In genomic region chr19:58550916-58551315, GRCm38 (mm10) we compare ENCODE assay signal across 44 mouse cellular contexts. TPM values are rescaled to one million over a fixed set of nuclear protein-coding genes. Genes with fewer than 3 reads are reported as not detected.
"Had no signal": no experiment of that assay in that cellular context is flagged by ENCODE, and none has a peak within 500 bp of the region (broad histone marks: within the 10 kb centered on the region; RNA-seq: fewer than 3 reads in every experiment).

No protein-coding gene starts in this region.

- H3K9ac ChIP-seq: limb, embryonic 12.5 days; limb, embryonic 13.5 days; limb, embryonic 15.5 days; liver, embryonic 12.5 days; liver, embryonic 13.5 days; liver, embryonic 14.5 days; liver, embryonic 15.5 days; liver, postnatal 0 days; lung, embryonic 14.5 days; lung, embryonic 15.5 days; midbrain, embryonic 12.5 days; midbrain, embryonic 13.5 days; midbrain, embryonic 15.5 days had no signal

- ATAC-seq: liver, embryonic 12.5 days; liver, postnatal 0 days; lung, postnatal 0 days; midbrain, embryonic 13.5 days; midbrain, embryonic 15.5 days; midbrain, embryonic 16.5 days had no signal

- H3K4me3 ChIP-seq: limb, embryonic 10.5 days; limb, embryonic 12.5 days; limb, embryonic 13.5 days; limb, embryonic 15.5 days; liver, embryonic 12.5 days; liver, embryonic 13.5 days; liver, embryonic 15.5 days; lung, embryonic 15.5 days; megakaryocyte, embryonic 14.5 days; midbrain, embryonic 10.5 days; midbrain, embryonic 12.5 days; midbrain, embryonic 13.5 days; midbrain, embryonic 15.5 days; myocyte had no signal

- H3K4me1 ChIP-seq: limb, embryonic 15.5 days; liver, embryonic 12.5 days; liver, embryonic 13.5 days; liver, embryonic 15.5 days; lung, embryonic 15.5 days; megakaryocyte, embryonic 14.5 days; midbrain, embryonic 10.5 days; midbrain, embryonic 12.5 days; midbrain, embryonic 13.5 days; midbrain, embryonic 15.5 days had no signal

- H3K9me3 ChIP-seq: limb, embryonic 10.5 days; limb, embryonic 12.5 days; limb, embryonic 13.5 days; limb, embryonic 15.5 days; liver, embryonic 12.5 days; liver, embryonic 13.5 days; liver, embryonic 15.5 days; lung, embryonic 15.5 days; megakaryocyte, embryonic 14.5 days; midbrain, embryonic 10.5 days; midbrain, embryonic 12.5 days; midbrain, embryonic 13.5 days; midbrain, embryonic 15.5 days had no signal

- H3K27ac ChIP-seq: limb, embryonic 10.5 days; limb, embryonic 12.5 days; limb, embryonic 13.5 days; limb, embryonic 15.5 days; liver, embryonic 12.5 days; liver, embryonic 13.5 days; liver, embryonic 14.5 days; liver, embryonic 15.5 days; lung, embryonic 15.5 days; macrophage; midbrain, embryonic 10.5 days; midbrain, embryonic 12.5 days; midbrain, embryonic 13.5 days; midbrain, embryonic 15.5 days had no signal

- H3K4me2 ChIP-seq: limb, embryonic 12.5 days; limb, embryonic 13.5 days; limb, embryonic 15.5 days; liver, embryonic 11.5 days; liver, embryonic 12.5 days; liver, embryonic 13.5 days; liver, embryonic 15.5 days; lung, embryonic 14.5 days; lung, embryonic 15.5 days; midbrain, embryonic 11.5 days; midbrain, embryonic 12.5 days; midbrain, embryonic 13.5 days; midbrain, embryonic 15.5 days had no signal

- DNase-seq: left cerebral cortex, postnatal 4 days; liver; liver, embryonic 13.5 days; liver, postnatal 0 days; lung, adult 18-20 months; lung, adult 2 months; lung, embryonic 14.5 days; lung, postnatal 10 days; lung, postnatal 14 days; lung, postnatal 36 days; lung, postnatal 4 days; midbrain, embryonic 14.5 days had no signal

- H3K27me3 ChIP-seq: limb, embryonic 12.5 days; limb, embryonic 13.5 days; liver, embryonic 12.5 days; liver, embryonic 13.5 days; liver, embryonic 15.5 days; lung, embryonic 15.5 days; midbrain, embryonic 12.5 days; midbrain, embryonic 15.5 days had no signal

- H3K36me3 ChIP-seq: limb, embryonic 10.5 days; limb, embryonic 12.5 days; limb, embryonic 13.5 days; limb, embryonic 15.5 days; liver, embryonic 12.5 days; liver, embryonic 13.5 days; liver, embryonic 15.5 days; lung, embryonic 15.5 days; midbrain, embryonic 10.5 days; midbrain, embryonic 12.5 days; midbrain, embryonic 13.5 days; midbrain, embryonic 15.5 days had no signal

RNA-seq across cellular contexts. Expression of gene Ccdc172, which starts 39.1 kb away (rescaled TPM):
- total RNA-seq: left cerebral cortex, adult 8-10 months; left cerebral cortex, postnatal 10 days; left cerebral cortex, postnatal 25 days; left cerebral cortex, postnatal 4 days; liver, adult 2 months; megakaryocyte progenitor cell, adult 5-6 weeks; megakaryocyte, adult 5-6 weeks; megakaryocyte-erythroid progenitor cell, adult 5-6 weeks; monocyte, adult 5-6 weeks had no signal
- polyA plus RNA-seq: limb, embryonic 10.5 days; limb, embryonic 11.5 days; limb, embryonic 12.5 days; limb, embryonic 13.5 days; limb, embryonic 14.5 days; limb, embryonic 15.5 days; liver, adult 2 months; liver, embryonic 11.5 days; liver, embryonic 12.5 days; liver, embryonic 13.5 days; liver, embryonic 14.5 days; liver, embryonic 15.5 days; liver, embryonic 16.5 days; liver, postnatal 0 days; lung, adult 2 months; lung, embryonic 14.5 days; lung, embryonic 15.5 days; lung, embryonic 16.5 days; lung, postnatal 0 days; macrophage; midbrain, embryonic 10.5 days; midbrain, embryonic 11.5 days; midbrain, embryonic 12.5 days; midbrain, embryonic 13.5 days; midbrain, embryonic 14.5 days; midbrain, embryonic 15.5 days; midbrain, embryonic 16.5 days; myocyte; neural tube, embryonic 11.5 days had no signal
